Mouse (Mus musculus) testis, adult 2 months (tissue): ENCODE data around the gene Gm28635. TPM values are rescaled to one million over a fixed set of nuclear protein-coding genes. Genes with fewer than 3 reads are reported as not detected.

Experiments used
- H3K27ac ChIP-seq: fragments of 200-500 bp; 2 replicates; pipeline ENCODE4 v1.5.1; 2012; ENCODE audit warnings: low read depth, low read length; ENCODE audit not compliant: control insufficient read depth, insufficient read depth
- H3K27me3 ChIP-seq: fragments of 200-500 bp; 2 replicates; pipeline ENCODE4 v1.6.1; 2012; ENCODE audit warnings: mild to moderate bottlenecking, low read length, moderate library complexity; ENCODE audit not compliant: control insufficient read depth, insufficient read depth
- H3K36me3 ChIP-seq: fragments of 200-500 bp; 2 replicates; pipeline ENCODE4 v1.6.1; 2012; ENCODE audit warnings: mild to moderate bottlenecking, low read length; ENCODE audit not compliant: control insufficient read depth, insufficient read depth
- H3K4me1 ChIP-seq: fragments of 200-500 bp; 2 replicates; pipeline ENCODE4 v1.6.1; 2012; ENCODE audit warnings: low read length; ENCODE audit not compliant: control insufficient read depth, insufficient read depth
- H3K4me3 ChIP-seq: fragments of 200-500 bp; 2 replicates; pipeline ENCODE4 v1.5.1; 2012; ENCODE audit warnings: low read depth, mild to moderate bottlenecking, low read length, moderate library complexity, mixed read lengths; ENCODE audit not compliant: control insufficient read depth
- CTCF ChIP-seq: fragments of 200-500 bp; IDR thresholded peaks from 2 replicates; pipeline ENCODE4 v1.5.1; 2012; ENCODE audit warnings: low read depth, mild to moderate bottlenecking, inconsistent platforms, low read length, moderate library complexity; ENCODE audit not compliant: control insufficient read depth, insufficient read depth, insufficient replicate concordance
- POLR2A ChIP-seq: fragments of 200-500 bp; IDR thresholded peaks from 2 replicates; pipeline ENCODE4 v1.6.1; 2012; ENCODE audit warnings: low read depth, mild to moderate bottlenecking, inconsistent platforms, low read length, moderate library complexity; ENCODE audit not compliant: control insufficient read depth
- polyA plus RNA-seq: library from polyadenylated mRNA; depleted of rRNA; stranded (reverse); fragments of >200 nt; gene quantifications from 2 replicates; pipeline ENCODE4 v1.2.3, GENCODE M21; 2012

Gene Gm28635
- polyA plus RNA-seq, 1 experiment = not detected

- Histone ChIP-seq H3K4me3 (no peak overlapping the region), H3K36me3 (peaks cover 7% of the 10 kb centered on the region), H3K27ac (no peak overlapping the region), H3K27me3 (no peaks in the 10 kb centered on the region), H3K4me1 (no peaks in the 10 kb centered on the region)
- TF ChIP-seq POLR2A = no peak
- no peak for TF ChIP-seq CTCF
Observed at GRCm38 (mm10) chr2:84617637-84618515, 60.0 kb downstream of the Gm28635 start.

GRCm38 (mm10) chr2:84612764-84613163 is 65.1 kb downstream of the Gm28635 start:
- peaks cover 7% of the 10 kb centered on the region for H3K36me3 ChIP-seq
- H3K4me3 ChIP-seq = no peak overlapping the region
- H3K27ac ChIP-seq = no peak overlapping the region
- no peak for TF ChIP-seq CTCF
- TF ChIP-seq POLR2A = no peak
- H3K27me3 ChIP-seq = no peaks in the 10 kb centered on the region
- no peaks in the 10 kb centered on the region for H3K4me1 ChIP-seq

- no peaks in the 10 kb centered on the region for H3K27me3 ChIP-seq
- H3K4me3 ChIP-seq = no peak overlapping the region
- peaks cover 3% of the 10 kb centered on the region for H3K36me3 ChIP-seq
- TF ChIP-seq POLR2A (no peak), CTCF (no peak)
- no peaks in the 10 kb centered on the region for H3K4me1 ChIP-seq
- no peak overlapping the region for H3K27ac ChIP-seq
Observed at GRCm38 (mm10) chr2:84607842-84608241, 70.0 kb downstream of the Gm28635 start.

- no peak overlapping the region for H3K4me3 ChIP-seq
- no peak overlapping the region for H3K27ac ChIP-seq
- H3K4me1 ChIP-seq = no peaks in the 10 kb centered on the region
- H3K27me3 ChIP-seq = no peaks in the 10 kb centered on the region
- H3K36me3 ChIP-seq = no peaks in the 10 kb centered on the region; the same call in 1 of the 2 replicates
- no peak for TF ChIP-seq POLR2A
- no peak for TF ChIP-seq CTCF
Observed at GRCm38 (mm10) chr2:84600977-84601376, 76.9 kb downstream of the Gm28635 start.

- Histone ChIP-seq H3K4me1 (no peaks in the 10 kb centered on the region), H3K4me3 (no peak overlapping the region), H3K27me3 (no peaks in the 10 kb centered on the region), H3K36me3 (no peaks in the 10 kb centered on the region; the same call in 1 of the 2 replicates), H3K27ac (no peak overlapping the region)
- TF ChIP-seq CTCF = no peak
- no peak for TF ChIP-seq POLR2A
Observed at GRCm38 (mm10) chr2:84599270-84599888, 78.5 kb downstream of the Gm28635 start.

GRCm38 (mm10) chr2:84597123-84597522 is 80.7 kb downstream of the Gm28635 start:
- H3K4me1 ChIP-seq = no peaks in the 10 kb centered on the region
- TF ChIP-seq POLR2A = no peak
- no peak for TF ChIP-seq CTCF
- no peak overlapping the region for H3K27ac ChIP-seq
- no peaks in the 10 kb centered on the region; the same call in 1 of the 2 replicates for H3K36me3 ChIP-seq
- H3K27me3 ChIP-seq = no peaks in the 10 kb centered on the region
- no peak overlapping the region for H3K4me3 ChIP-seq

- no peaks in the 10 kb centered on the region for H3K4me1 ChIP-seq
- H3K27ac ChIP-seq = no peak overlapping the region
- H3K36me3 ChIP-seq = no peaks in the 10 kb centered on the region
- H3K27me3 ChIP-seq = no peaks in the 10 kb centered on the region
- H3K4me3 ChIP-seq = no peak overlapping the region
- TF ChIP-seq CTCF (no peak), POLR2A (no peak)
Observed at GRCm38 (mm10) chr2:84592801-84593200, 85.0 kb downstream of the Gm28635 start.
